Mouse (Mus musculus): ENCODE data around the gene Srsf4. TPM values are rescaled to one million over a fixed set of nuclear protein-coding genes. Genes with fewer than 3 reads are reported as not detected.

Gene Srsf4
- total RNA-seq, 2 experiments from 2014 or later: 32.0 to 33.8 TPM

DNA sequence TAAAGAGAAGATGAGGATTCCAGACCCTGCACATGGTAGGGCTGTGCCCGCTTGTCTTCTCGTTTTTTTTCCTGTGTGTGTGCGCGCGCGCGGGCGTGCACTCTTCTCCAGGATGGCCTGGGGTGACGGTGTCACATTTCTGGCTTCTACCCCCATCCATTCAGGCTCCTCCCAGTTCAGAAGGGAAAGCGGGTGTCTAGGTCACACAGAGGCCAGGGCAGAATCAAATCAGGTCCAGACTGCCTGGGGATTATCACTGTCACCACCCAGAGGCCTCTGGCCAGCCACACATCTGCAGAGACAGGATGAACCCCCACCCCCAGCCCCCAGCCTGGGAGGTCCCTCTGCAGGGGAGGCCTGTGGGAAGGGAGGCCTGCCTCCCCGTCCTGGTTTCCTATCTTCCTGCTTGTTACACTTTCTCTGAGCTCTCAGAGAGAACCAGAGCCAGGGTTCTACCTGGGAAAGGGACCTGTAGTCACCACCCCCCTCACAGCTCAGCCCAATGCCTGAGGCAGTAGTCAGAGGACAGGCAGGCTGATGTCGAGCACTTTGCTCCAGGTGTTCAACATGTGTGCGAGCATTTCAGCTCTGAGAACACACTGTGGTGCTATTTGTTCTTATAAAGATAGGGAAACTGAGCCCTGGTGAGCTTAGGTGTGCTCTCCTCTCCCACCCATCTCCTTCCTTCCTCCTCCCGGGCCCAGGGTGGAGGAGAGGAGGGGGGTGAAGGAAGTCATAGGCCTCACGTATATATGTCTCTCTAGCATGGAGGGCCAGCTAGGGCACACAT is 45.5 kb downstream of the Srsf4 start:
- intact Hi-C loops (cut with DNase I): loop anchor here (5.0 kb wide), 1 partner anchor 158 kb away; the partner anchor contains the start of gene Epb41
- no peak overlapping the region; the same call in none of the 2 replicates for H3K27ac ChIP-seq
- TF ChIP-seq CTCF (IDR thresholded peaks at IDR 0.05): no peak
- peak; percentile 46 for DNase-seq
- H3K4me3 ChIP-seq: no peak overlapping the region

DNA sequence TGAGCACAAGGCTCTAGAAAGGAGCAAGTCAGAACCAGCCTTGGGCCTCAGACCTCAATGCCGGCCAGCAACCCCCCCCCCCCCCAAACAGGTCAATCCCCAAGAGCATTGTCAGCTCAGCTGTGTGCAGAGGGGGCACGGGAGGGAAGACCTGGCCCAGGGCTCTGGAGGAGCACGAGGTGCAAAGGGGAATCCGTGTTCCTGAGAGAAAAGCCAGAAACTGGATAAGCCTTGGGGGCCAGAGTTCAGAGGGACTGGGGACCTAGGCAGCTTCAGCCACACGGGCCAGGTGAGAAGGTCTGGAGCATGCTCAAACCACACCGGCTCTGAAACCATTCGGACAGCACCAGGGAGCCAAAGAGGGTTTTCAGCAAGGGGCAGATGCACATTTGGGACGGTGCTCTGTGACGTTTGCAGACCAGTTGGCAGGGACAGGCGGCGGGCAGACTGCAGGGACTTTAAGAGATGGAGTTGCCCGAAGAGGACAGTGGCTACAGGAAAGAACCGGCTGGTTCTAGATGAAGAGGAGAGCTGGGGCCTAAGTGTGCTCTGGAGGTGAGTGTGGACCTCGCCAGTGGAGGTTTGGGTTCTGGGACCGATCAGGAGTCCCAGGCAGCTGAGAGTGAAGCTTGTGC is 46.2 kb downstream of the Srsf4 start:
- intact Hi-C loops (cut with DNase I): loop anchor here (5.0 kb wide), 1 partner anchor 158 kb away; the partner anchor contains the start of gene Epb41
- DNase-seq: no peak
- no peak for TF ChIP-seq CTCF (IDR thresholded peaks at IDR 0.05)
- Histone ChIP-seq H3K27ac (peak overlapping the region; percentile 86), H3K4me3 (peak overlapping the region; percentile 75)

DNA sequence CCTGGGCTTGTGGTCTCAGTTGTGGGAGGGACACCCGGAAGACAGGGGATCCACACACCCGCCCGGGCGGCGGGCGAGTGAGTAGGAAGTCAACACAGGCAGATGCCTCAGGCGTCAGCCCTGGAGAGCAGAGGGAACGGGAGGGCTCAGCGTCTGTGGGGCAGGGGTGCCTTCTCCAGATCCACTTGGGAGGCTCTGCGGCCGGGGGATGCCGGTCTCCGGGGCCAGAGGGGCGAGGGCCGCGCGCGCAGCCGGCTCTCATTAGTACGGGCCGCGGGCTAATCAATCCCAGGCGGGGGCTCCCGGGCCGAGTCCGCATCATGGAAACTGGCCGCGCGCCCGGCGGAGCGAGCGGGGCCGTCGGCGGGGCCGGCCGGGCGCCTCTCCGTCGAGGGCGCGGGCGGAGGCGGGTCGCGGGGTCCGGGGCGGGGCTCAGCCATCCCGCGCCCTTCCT is 46.8 kb downstream of the Srsf4 start:
- intact Hi-C loops (cut with DNase I): no loop called here
- Histone ChIP-seq H3K27ac (peak overlapping the region; percentile 86), H3K4me3 (peak overlapping the region; percentile 75)
- no peak for TF ChIP-seq CTCF (IDR thresholded peaks at IDR 0.05)
- DNase-seq: peak; percentile 82

DNA sequence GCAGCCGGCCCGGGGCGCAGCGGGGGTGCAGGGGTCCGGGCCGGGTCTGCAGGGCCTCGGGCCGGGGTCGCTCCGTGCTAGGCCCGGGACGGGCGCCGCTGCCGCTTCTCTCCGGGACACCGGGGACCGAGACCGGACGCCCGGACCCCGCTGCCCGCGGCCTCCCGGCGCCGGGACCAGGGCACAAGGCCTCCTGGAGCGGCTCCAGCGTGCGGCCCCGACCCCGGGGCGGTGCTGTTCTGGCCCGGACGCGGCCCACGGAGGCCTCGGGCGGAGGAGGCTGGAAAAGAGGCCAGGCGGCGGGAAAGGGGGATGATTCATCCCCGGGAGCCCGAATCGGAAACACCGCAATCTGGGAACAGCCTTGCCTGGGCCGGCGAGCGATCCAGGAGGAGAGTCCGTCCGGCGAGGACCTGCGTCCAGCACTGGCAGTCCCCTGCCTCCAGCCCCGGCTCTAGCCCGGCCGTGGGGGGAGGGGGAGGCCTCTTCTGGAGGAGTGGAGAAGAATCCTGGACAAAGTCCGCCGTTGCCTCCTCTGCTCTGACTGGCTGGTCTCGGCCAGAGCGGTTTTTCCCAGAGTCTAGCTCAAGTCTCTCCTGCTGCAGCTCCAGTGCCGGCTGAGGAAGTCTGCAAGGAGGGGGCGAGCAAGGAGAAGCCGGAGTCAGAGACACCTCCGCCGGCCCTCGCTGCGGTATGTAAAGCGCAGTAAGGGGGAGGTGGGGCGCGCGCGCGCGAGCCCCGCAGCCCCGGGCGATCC is 47.4 kb downstream of the Srsf4 start:
- Histone ChIP-seq H3K27ac (peak overlapping the region; percentile 86), H3K4me3 (peak overlapping the region; percentile 75)
- TF ChIP-seq CTCF (IDR thresholded peaks at IDR 0.05): no peak
- DNase-seq: peak; percentile 73
- intact Hi-C loops (cut with DNase I): no loop called here

DNA sequence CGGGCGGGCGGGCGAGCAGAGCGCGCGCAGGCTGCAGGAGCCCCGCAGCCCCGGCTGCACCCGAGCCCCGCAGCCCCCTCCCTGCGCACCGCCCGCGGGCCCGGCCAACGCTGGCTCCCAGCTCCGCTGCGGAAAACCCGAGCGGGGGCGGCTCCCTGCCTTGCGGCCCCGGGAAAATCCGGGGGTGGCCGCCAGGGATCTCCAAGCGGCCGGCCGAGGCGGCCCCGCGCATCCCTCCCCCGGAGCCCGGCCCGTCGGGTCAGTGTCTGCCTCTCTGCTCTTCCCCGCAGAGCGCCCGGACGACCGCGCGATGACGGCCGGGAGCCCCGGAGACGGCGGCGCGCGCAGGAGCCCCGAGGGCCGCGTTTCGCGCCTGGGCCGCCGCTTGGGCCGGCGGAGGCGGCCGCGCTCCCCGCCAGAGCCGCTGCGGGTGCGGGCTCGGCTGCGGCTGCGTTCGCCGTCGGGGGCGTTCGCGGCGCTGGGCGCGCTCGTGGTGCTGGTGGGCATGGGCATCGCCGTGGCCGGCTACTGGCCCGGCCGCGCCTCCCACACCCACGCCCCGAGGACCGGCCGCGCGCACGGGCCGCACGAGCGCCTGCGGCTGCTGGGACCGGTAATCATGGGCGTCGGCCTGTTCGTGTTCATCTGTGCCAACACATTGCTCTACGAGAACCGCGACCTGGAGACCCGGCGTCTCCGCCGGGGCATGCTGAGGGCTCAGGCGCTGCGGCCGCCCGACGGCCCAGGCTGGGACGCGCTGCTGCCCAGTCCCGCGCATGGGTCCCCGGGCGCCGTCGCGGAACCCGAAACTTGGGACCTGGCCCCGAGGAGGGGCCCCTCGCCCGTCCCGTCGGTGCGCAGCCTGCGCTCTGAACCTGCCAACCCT is 48.3 kb downstream of the Srsf4 start, which contains the start of gene Tmem200b:
TSS of gene Tmem200b (plus strand) at position 311 of the 886 bp plus-strand sequence.
- DNase-seq: peak; percentile 53
- intact Hi-C loops (cut with DNase I): no loop called here
- Histone ChIP-seq H3K4me3 (peak within 1 kb of the TSS; percentile 75), H3K27ac (peak within 1 kb of the TSS; percentile 86)
- no peak for TF ChIP-seq CTCF (IDR thresholded peaks at IDR 0.05)

DNA sequence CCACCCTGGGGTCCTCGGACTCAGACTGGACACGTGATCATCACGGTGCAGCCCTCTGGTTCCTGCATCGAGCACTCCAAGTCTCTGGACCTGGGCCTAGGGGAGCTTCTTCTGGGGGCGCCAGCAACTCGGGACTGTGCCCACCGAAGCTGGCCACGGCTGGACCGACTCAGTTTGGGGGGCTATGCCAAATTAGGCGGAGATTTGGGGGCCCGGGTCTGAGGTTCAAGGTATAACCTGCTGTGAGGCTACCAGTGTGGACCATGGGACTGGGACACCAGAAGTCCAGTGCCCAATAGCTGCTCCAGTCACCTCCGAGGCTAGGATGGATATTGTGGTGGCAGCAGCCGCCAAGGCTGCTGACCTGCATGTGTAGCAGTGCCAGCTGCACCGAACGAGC is 49.0 kb downstream of the Srsf4 start:
- DNase-seq: no peak
- no peak for TF ChIP-seq CTCF (IDR thresholded peaks at IDR 0.05)
- intact Hi-C loops (cut with DNase I): no loop called here
- peak overlapping the region; percentile 44 for H3K27ac ChIP-seq
- H3K4me3 ChIP-seq: peak overlapping the region; percentile 75

DNA sequence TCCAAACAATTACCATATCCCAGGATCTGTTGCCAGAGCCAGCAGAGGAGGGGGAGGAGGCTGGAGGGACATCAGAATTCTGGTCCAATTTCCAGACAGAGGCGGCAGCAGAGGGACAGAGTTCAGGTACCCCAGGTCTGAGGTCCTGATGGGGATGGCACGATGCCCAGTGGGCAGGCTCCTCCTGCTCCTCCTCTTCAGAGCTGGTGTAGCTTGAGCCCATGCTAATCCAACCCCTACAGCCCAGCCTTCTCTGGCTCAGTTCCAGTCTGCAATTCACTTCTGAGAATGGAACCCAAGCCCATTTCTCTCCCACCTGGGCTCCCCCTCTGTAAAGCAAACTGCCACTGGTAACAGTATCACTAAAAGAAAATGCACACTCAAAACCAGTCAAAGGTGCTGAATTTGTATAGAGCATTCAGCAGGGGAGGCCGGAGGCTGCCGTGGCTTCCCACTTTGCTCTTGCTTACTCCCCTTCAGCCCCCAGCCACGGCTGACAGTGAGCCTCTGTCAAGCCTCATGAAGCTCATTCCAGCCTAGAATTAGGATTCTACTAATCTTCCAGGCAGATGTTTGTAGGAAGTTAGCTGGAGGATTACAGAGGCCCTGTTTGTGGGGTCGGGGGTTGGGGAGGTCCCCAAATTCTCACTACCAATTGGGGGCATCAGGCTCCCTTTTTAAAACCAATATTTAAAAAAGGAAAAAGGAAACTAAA is 50.8 kb downstream of the Srsf4 start:
- DNase-seq: no peak
- no peak for TF ChIP-seq CTCF (IDR thresholded peaks at IDR 0.05)
- Histone ChIP-seq H3K4me3 (no peak overlapping the region), H3K27ac (no peak overlapping the region; the same call in 1 of the 2 replicates)
- intact Hi-C loops (cut with DNase I): no loop called here

DNA sequence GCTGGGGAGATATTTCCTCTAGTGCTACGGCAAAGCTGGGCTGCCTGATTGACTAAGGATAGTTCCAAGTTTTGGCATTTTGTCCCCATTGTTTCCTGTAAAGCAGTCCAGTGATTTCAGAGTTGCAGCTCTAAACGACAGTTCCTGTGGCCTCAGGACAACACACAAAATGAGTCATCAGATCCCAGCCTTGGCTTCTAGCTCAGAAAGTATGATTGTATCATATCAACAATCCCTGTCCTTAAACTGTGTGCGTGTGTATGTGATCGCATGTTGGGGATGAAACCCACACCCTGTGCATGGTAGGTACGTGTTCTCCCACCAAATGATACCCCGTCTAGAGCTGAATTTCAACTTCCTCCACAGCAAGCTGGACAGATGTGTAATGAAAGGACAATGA is 55.7 kb downstream of the Srsf4 start:
- TF ChIP-seq CTCF (IDR thresholded peaks at IDR 0.05): no peak
- intact Hi-C loops (cut with DNase I): no loop called here
- Histone ChIP-seq H3K27ac (no peak overlapping the region), H3K4me3 (no peak overlapping the region)
- no peak for DNase-seq

DNA sequence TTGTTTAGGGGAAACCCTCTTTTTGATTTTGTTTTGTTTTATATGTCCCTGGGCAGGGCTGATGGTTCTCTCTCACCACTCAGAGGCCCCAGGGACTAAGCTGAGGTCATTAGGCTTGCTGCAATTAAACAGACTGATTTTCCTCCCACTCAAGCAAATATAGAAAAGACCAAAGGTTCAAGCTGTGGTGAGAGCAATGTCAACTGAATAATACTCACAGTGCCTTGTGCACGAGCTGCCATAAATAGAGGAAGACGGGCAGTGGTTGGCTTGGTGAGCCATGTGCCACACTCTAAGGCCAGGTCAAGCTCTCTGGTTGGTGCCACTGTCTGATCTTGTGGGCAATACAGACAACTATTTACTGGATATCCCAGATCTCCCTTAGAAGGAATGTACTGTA is 66.0 kb downstream of the Srsf4 start:
- no peak for DNase-seq
- intact Hi-C loops (cut with DNase I): no loop called here
- no peak for TF ChIP-seq CTCF (IDR thresholded peaks at IDR 0.05)
- H3K4me3 ChIP-seq: no peak overlapping the region
- no peak overlapping the region for H3K27ac ChIP-seq

DNA sequence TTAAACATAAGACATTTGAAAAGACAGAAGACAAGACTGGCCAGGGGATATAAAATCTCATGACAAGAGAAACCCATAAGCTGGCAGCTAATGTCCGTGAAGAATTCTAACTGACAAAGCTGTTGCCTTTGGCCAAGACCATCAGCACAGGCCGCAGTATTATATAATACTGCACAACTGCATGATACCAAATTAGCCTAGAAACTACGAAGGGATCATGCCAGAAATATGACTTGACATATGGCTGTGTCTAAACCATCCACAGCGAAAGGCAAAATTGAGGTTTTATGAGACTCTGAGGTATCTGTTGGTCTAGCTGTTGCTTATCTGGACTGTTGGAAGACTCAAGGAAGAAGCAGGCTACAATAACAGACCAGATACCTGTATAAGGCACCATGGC is 67.4 kb downstream of the Srsf4 start:
- Histone ChIP-seq H3K27ac (no peak overlapping the region), H3K4me3 (no peak overlapping the region)
- intact Hi-C loops (cut with DNase I): no loop called here
- TF ChIP-seq CTCF (IDR thresholded peaks at IDR 0.05): no peak
- DNase-seq: no peak

DNA sequence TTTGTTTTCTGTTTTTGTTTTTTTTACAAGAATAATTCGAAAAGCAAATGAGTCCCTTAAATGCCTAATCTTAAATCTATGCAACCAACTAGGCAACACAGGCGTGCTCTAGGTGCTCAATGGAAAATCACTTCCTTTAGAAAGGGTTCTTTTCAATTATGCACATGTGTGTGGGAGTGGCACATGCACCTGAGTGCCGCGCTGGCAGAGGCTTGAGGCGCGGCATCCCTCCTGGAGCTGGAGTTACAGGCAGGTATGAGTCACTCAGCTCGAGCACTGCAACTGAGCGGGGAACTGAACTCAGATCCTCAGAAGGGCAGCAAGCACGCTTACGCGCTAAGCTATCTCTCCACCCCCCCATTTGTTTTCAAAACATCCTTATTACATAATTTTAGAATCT is 74.4 kb downstream of the Srsf4 start:
- H3K4me3 ChIP-seq: no peak overlapping the region
- peak overlapping the region; percentile 66 for H3K27ac ChIP-seq
- intact Hi-C loops (cut with DNase I): no loop called here
- TF ChIP-seq CTCF (IDR thresholded peaks at IDR 0.05): no peak
- no peak for DNase-seq
